Mouse (Mus musculus) liver, embryonic 12.5 days (tissue): ENCODE data around the gene Adk. TPM values are rescaled to one million over a fixed set of nuclear protein-coding genes. Genes with fewer than 3 reads are reported as not detected.
"Not testable (repeated sequence)": the region's sequence is repeated elsewhere in the genome, so short reads cannot be mapped to it uniquely, and the experiment has no call there.

ENCODE experiments used
- ATAC-seq: fragments of 200-750 bp; cut with Nextera tagmentation; 2 replicates; pipeline ENCODE4 v1.8.0; 2017; ENCODE audit warnings: moderate number of reproducible peaks, mild to moderate bottlenecking, moderate library complexity
- H3K27ac ChIP-seq: fragments of 300-500 bp; sonication (generic); 2 replicates; pipeline ENCODE4 v1.5.1; 2016; ENCODE audit warnings: mild to moderate bottlenecking
- H3K27me3 ChIP-seq: fragments of 300-500 bp; sonication (generic); replicated peaks from 2 replicates; pipeline ENCODE4 v1.6.1; 2016; ENCODE audit warnings: mild to moderate bottlenecking, moderate library complexity
- H3K36me3 ChIP-seq: fragments of 300-500 bp; sonication (generic); 2 replicates; pipeline ENCODE4 v1.6.1; 2016; ENCODE audit warnings: mild to moderate bottlenecking, moderate library complexity
- H3K4me1 ChIP-seq: fragments of 300-500 bp; sonication (generic); 2 replicates; pipeline ENCODE4 v1.6.1; 2016
- H3K4me2 ChIP-seq: fragments of 300-500 bp; sonication (generic); 2 replicates; pipeline ENCODE4 v1.6.1; 2016; ENCODE audit warnings: mild to moderate bottlenecking, moderate library complexity
- H3K4me3 ChIP-seq: fragments of 300-500 bp; sonication (generic); 2 replicates; pipeline ENCODE4 v1.5.1; 2016; ENCODE audit warnings: mild to moderate bottlenecking, moderate library complexity
- H3K9ac ChIP-seq: fragments of 300-500 bp; sonication (generic); 2 replicates; pipeline ENCODE4 v1.6.1; 2016; ENCODE audit warnings: mild to moderate bottlenecking, moderate library complexity
- H3K9me3 ChIP-seq: fragments of 300-500 bp; sonication (generic); replicated peaks from 2 replicates; pipeline ENCODE4 v1.6.1; 2016; ENCODE audit warnings: mild to moderate bottlenecking, moderate library complexity
- WGBS: fragments of 180-500 bp; shearing (Covaris S2); methylation state at CpG from one replicate; pipeline ENCODE4 v1.1.7; 2016; ENCODE audit not compliant: insufficient replicate concordance; 5-methylcytosine and 5-hydroxymethylcytosine counted together
- polyA plus RNA-seq: library from polyadenylated mRNA; unstranded; fragments of >200 nt; fragmentation: Nextera tagmentation; extraction: Ambion mirVana; gene quantifications from 2 replicates; pipeline ENCODE4 v1.2.1, GENCODE M21; 2016

Adk gene
- polyA plus RNA-seq, 1 experiment from 2014 or later, result 206 TPM

DNA sequence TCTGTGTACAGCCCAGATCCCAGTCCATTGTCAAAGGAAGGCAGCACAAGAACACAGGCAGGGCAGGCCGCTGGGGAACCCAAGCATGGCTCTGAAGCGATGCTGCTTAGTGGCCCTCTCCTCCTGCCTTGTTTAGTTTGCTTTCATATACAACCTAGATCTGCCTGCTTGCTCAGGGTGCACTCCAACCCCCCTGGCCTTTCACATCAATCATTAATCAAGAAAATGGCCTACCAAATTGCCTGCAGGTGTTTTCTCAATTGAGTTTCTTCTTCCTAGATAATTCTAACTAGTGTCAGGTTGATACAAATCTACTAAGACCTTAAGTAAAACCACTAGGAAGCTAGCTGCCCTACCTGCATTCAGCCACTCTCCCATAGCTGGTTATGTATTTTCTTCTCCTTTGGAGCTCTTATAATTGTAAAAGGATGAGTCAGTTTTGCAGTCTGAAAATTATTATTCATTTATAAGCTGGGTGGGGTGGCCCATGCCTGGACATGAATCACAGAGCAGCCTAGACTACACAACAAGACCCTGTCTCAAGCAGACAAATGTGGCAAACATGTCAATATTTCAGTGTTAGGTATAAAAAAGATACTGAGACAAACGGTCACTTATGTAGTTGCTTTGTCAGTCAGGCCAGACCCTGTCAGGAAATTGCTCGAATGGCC lies 35.2 kb downstream of the Adk start:
- Histone ChIP-seq H3K27me3 (no peaks in the 10 kb centered on the region), H3K4me3 (no peak overlapping the region), H3K4me2 (no peak overlapping the region), H3K36me3 (peaks cover 6% of the 10 kb centered on the region), H3K9me3 (no peaks in the 10 kb centered on the region), H3K27ac (peak overlapping the region; percentile 38; the same call in 1 of the 2 replicates), H3K4me1 (peaks cover 71% of the 10 kb centered on the region), H3K9ac (no peak overlapping the region)
- ATAC-seq, result no peak
- WGBS, result 64% methylated on average over 4 of the region's 4 CpGs

- no peaks in the 10 kb centered on the region for H3K27me3 ChIP-seq
- peaks cover 15% of the 10 kb centered on the region for H3K36me3 ChIP-seq
- ATAC-seq, result no peak
- 60% methylated on average over 3 of the region's 3 CpGs for WGBS
- H3K9ac ChIP-seq, result no peak overlapping the region
- H3K27ac ChIP-seq, result no peak overlapping the region
- H3K4me2 ChIP-seq, result no peak overlapping the region
- H3K4me1 ChIP-seq, result peaks cover 60% of the 10 kb centered on the region
- H3K4me3 ChIP-seq, result no peak overlapping the region
- H3K9me3 ChIP-seq, result no peaks in the 10 kb centered on the region
Measured at GRCm38 (mm10) chr14:21088731-21089130, 36.4 kb downstream of the Adk start.

GRCm38 (mm10) chr14:21090400-21090799 lies 38.0 kb downstream of the Adk start:
- H3K4me1 ChIP-seq, result peaks cover 47% of the 10 kb centered on the region
- no peak overlapping the region for H3K4me2 ChIP-seq

DNA sequence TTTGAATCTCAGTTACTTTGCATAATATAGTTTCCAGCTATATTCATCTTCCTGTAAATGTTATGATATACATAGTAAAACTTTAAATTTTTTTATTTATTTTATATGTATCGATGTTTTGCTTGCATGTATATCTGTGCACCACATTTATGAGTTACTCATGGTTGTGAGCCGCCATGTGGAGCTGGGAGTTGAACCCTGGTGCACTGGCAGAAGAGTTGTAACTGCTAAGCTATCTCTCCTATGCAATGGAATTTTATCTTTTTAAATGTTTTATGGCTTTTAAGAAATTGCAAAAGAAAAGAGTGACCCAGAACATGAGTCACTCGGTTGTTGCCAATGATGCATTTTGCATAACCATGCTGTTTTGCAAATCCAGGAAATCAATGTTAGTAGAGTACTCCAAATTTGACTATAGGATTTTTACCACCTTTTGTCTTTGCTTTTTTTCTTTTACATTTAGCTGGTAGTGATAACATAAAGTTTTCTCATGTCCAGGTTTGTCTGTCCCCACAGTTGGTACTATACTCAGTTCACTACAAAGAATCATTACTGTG lies 38.6 kb downstream of the Adk start:
- Histone ChIP-seq H3K9me3 (no peaks in the 10 kb centered on the region), H3K4me1 (peaks cover 41% of the 10 kb centered on the region), H3K36me3 (peaks cover 21% of the 10 kb centered on the region), H3K27me3 (no peaks in the 10 kb centered on the region), H3K4me3 (no peak overlapping the region), H3K27ac (no peak overlapping the region), H3K4me2 (no peak overlapping the region), H3K9ac (no peak overlapping the region)
- 78% methylated on average over 3 of the region's 3 CpGs for WGBS
- ATAC-seq, result no peak

More at GRCm38 (mm10) chr14:21090400-21090799, 38.0 kb downstream of the Adk start:
- 43% methylated on average over 3 of the region's 3 CpGs for WGBS
- Histone ChIP-seq H3K9ac (no peak overlapping the region), H3K9me3 (no peaks in the 10 kb centered on the region), H3K4me3 (no peak overlapping the region), H3K27ac (no peak overlapping the region), H3K36me3 (peaks cover 21% of the 10 kb centered on the region), H3K27me3 (no peaks in the 10 kb centered on the region)
- no peak for ATAC-seq

DNA sequence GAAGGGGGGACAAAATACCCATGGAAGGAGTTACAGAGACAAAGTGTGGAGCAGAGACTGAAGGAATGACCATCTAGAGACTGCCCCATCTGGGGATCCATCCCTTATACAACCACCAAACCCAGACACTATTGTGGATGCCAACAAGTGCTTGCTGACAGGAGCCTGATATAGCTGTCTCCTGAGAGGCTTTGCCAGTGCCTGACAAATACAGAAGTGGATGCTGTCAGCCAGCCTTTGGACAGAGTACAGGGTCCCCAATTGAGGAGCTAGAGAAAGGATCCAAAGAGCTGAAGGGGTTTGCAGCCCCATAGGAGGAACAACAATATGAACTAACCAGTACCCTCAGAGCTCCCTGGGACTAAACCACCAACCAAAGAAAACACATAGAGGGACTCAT lies 41.8 kb downstream of the Adk start:
- not testable (repeated sequence) for ATAC-seq

DNA sequence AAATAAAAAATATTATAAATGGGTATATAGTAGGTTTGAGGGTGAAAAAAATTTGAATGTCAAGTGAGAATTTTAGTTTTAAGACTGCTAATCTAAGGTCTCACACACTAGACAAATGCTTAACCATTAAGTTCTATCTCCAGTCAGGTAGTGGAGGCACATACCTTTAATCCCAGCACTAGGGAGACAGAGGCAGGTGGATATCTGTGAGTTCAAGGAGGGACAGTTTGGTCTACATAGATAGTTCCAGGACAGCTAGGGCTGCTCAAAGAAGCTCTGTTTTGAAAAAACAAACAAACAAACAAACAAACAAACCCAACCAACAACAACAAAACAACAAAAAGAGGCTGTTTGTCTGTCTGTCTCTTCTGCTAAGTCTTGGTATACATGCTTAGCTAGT lies 43.9 kb downstream of the Adk start:
- no peak overlapping the region for H3K4me3 ChIP-seq
- peaks cover 21% of the 10 kb centered on the region for H3K36me3 ChIP-seq
- peaks cover 23% of the 10 kb centered on the region for H3K4me1 ChIP-seq
- no peaks in the 10 kb centered on the region for H3K27me3 ChIP-seq
- no peaks in the 10 kb centered on the region for H3K9me3 ChIP-seq
- no peak overlapping the region for H3K4me2 ChIP-seq
- no peak overlapping the region for H3K9ac ChIP-seq
- peak overlapping the region; percentile 40; the same call in 1 of the 2 replicates for H3K27ac ChIP-seq
- ATAC-seq, result no peak

More for the DNA sequence above, 41.8 kb downstream of the Adk start:
- H3K4me3 ChIP-seq, H3K4me2 ChIP-seq, H3K9ac ChIP-seq, H3K9me3 ChIP-seq, H3K27me3 ChIP-seq, H3K27ac ChIP-seq: not testable (repeated sequence)
- Histone ChIP-seq H3K4me1 (peaks cover 23% of the 10 kb centered on the region), H3K36me3 (peaks cover 21% of the 10 kb centered on the region)

- no peak overlapping the region for H3K4me2 ChIP-seq
- H3K9ac ChIP-seq, result no peak overlapping the region
- H3K27me3 ChIP-seq, result no peaks in the 10 kb centered on the region
- peaks cover 21% of the 10 kb centered on the region for H3K36me3 ChIP-seq
- H3K9me3 ChIP-seq, result no peaks in the 10 kb centered on the region
- peaks cover 27% of the 10 kb centered on the region for H3K4me1 ChIP-seq
- H3K27ac ChIP-seq, result peak overlapping the region; percentile 40
- H3K4me3 ChIP-seq, result no peak overlapping the region
- 79% methylated on average over 4 of the region's 4 CpGs for WGBS
- ATAC-seq, result peak; percentile 47; the same call in 1 of the 2 replicates
Measured at GRCm38 (mm10) chr14:21096689-21097088, 44.3 kb downstream of the Adk start.

DNA sequence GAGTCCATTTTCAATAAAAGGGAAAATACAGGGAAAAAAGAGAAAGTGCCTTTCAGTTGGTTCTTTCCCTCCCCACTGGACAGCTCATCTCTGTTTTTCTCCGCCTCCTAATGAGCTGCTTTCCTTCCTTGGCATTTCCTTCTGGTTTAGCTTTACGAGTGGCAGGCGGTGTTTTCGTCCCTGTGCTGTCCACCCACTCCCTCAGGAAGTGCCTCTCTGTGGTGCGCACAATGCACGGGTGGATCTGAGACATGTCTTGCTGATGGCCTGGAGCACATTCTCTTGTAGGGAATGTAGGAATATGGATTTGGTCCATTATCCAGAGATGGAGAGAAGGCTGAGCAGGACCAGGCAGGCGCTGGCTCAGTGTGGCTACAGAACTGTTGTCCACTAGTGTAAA lies 47.0 kb downstream of the Adk start:
- H3K9me3 ChIP-seq, result no peaks in the 10 kb centered on the region
- peaks cover 38% of the 10 kb centered on the region for H3K4me1 ChIP-seq
- no peak overlapping the region for H3K4me2 ChIP-seq
- no peak overlapping the region for H3K4me3 ChIP-seq
- ATAC-seq, result no peak
- peaks cover 6% of the 10 kb centered on the region for H3K36me3 ChIP-seq
- H3K27ac ChIP-seq, result no peak overlapping the region
- H3K27me3 ChIP-seq, result no peaks in the 10 kb centered on the region
- no peak overlapping the region for H3K9ac ChIP-seq
- 66% methylated on average over 7 of the region's 7 CpGs for WGBS

DNA sequence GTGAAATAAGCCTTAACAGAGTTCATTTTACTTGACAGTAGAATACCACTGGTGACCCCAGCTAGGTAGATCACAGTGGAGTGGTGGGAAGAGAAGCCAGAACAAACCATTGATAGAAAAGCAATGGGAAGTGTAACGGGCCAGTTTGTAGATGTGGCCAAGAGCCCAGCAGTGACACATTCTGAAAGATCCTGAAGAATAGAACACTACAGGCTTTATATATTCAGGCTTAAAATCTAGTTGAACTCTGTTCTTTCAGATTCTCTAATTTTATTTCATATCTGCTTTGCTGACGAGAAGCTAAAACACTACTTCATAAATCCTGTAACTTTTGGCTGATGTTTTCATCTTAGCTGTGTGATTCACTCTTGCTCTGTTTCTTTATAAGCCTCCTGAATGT lies 48.5 kb downstream of the Adk start:
- H3K27ac ChIP-seq, result no peak overlapping the region
- ATAC-seq, result no peak
- no peak overlapping the region for H3K9ac ChIP-seq
- H3K36me3 ChIP-seq, result peaks cover 3% of the 10 kb centered on the region; the same call in 1 of the 2 replicates
- 63% methylated on average over 2 of the region's 2 CpGs for WGBS
- no peaks in the 10 kb centered on the region for H3K27me3 ChIP-seq
- no peaks in the 10 kb centered on the region for H3K9me3 ChIP-seq
- H3K4me1 ChIP-seq, result peaks cover 38% of the 10 kb centered on the region
- no peak overlapping the region for H3K4me3 ChIP-seq
- H3K4me2 ChIP-seq, result no peak overlapping the region

DNA sequence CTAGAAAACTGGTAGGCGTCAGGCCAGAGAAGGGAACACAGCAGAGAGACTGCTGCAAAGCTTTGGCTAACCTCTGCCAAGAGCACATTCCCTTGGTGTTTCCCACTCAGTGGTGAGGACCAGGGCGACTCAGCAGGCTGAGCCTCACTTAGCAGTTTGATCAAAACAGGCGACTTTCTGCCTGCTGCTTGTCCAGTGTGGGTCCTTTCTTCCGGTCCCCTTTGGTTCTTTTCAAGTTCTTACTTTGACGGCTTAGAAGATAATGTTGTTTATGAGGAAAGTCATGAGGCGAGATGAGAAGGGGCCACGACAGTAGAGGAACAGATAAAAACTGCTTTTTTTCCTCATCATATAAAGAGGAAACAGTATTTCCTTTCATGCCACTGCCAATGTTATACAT lies 49.2 kb downstream of the Adk start:
- Histone ChIP-seq H3K9me3 (no peaks in the 10 kb centered on the region), H3K36me3 (peaks cover 7% of the 10 kb centered on the region), H3K9ac (no peak overlapping the region), H3K4me3 (no peak overlapping the region), H3K27ac (peak overlapping the region; percentile 58; the same call in 1 of the 2 replicates), H3K4me2 (peak overlapping the region; percentile 16; the same call in 1 of the 2 replicates), H3K27me3 (no peaks in the 10 kb centered on the region), H3K4me1 (peaks cover 39% of the 10 kb centered on the region)
- no peak for ATAC-seq
- 20% methylated on average over 7 of the region's 7 CpGs for WGBS

DNA sequence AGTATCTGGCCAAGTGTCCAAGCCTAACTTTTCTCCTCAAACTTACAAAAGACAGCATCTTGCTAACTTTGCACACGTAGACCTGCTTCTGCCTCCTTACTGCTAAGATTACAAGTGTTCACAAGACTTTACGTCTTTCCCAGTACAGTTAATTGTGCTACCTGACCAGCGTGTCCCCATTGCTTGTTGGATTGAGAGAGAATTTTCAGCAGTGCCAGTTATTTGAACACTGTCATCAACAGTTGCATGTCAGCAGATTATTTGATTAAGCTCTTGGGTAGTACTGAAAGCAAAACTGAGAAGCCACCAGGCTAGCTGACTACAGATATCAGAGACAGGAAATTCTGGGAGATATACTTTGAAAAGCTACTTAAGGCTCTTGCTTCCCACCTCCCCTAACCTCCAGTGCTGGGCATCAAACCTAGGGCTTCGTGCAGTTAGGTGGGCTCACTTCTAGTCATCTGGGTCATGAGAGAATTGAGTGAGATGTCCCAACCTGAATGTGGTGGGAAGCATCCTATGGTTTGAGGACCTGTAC lies 50.4 kb downstream of the Adk start:
- no peak overlapping the region for H3K27ac ChIP-seq
- 62% methylated on average over 4 of the region's 4 CpGs for WGBS
- no peaks in the 10 kb centered on the region for H3K9me3 ChIP-seq
- H3K4me3 ChIP-seq, result no peak overlapping the region
- no peaks in the 10 kb centered on the region for H3K27me3 ChIP-seq
- H3K4me2 ChIP-seq, result no peak overlapping the region
- ATAC-seq, result no peak
- peaks cover 38% of the 10 kb centered on the region for H3K4me1 ChIP-seq
- peaks cover 13% of the 10 kb centered on the region for H3K36me3 ChIP-seq
- no peak overlapping the region for H3K9ac ChIP-seq

DNA sequence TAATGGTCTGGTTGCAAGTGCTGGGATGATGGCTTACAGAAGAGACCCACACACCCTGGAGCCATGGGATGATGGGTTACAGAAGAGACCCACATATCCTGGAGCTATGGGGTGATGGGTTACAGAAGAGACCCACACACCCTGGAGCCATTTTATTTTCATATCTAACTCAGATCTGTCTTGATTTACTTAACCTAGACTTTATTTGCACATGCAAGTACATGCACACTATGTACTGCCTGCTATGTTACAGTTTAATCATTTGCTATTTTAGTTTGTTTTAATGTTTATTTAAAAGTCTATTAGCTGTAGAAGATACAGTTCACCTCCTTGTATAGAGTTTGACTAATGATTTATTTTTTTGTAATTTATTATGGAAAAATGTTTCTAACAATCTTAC lies 52.7 kb downstream of the Adk start:
- H3K36me3 ChIP-seq, result peaks cover 13% of the 10 kb centered on the region
- H3K4me1 ChIP-seq, result peaks cover 31% of the 10 kb centered on the region
- no peak overlapping the region for H3K4me2 ChIP-seq
- H3K27ac ChIP-seq, result no peak overlapping the region
- H3K9ac ChIP-seq, result no peak overlapping the region
- H3K4me3 ChIP-seq, result no peak overlapping the region
- ATAC-seq, result no peak
- H3K9me3 ChIP-seq, result no peaks in the 10 kb centered on the region
- no peaks in the 10 kb centered on the region for H3K27me3 ChIP-seq
